Mouse (Mus musculus): ENCODE data around the gene Gm3636. TPM values are rescaled to one million over a fixed set of nuclear protein-coding genes. Genes with fewer than 3 reads are reported as not detected.
"Not testable (repeated sequence)": the region's sequence is repeated elsewhere in the genome, so short reads cannot be mapped to it uniquely, and the experiment has no call there.

The Gm3636 gene
- 26.3 and 26.5 TPM in 2 replicates for polyA plus RNA-seq (2012; rRNA removed)

GRCm38 (mm10) chr14:6742232-6742631 lies at the start of gene Gm3636:
Gene Gm3636 (minus strand): TSS chr14:6742332.
- DNase-seq (ENCODE audit: low read depth): not testable (repeated sequence)

- DNase-seq (ENCODE audit: low read depth): not testable (repeated sequence)
Observed at GRCm38 (mm10) chr14:6774311-6774710, 32.2 kb upstream of the Gm3636 start, which contains the start of gene Gm8362. Gene Gm8362 (minus strand): TSS chr14:6774411.

GRCm38 (mm10) chr14:6757231-6757536 lies 15.1 kb upstream of the Gm3636 start:
- DNase-seq (ENCODE audit: low read depth): not testable (repeated sequence)

GRCm38 (mm10) chr14:6756384-6757230 lies 14.5 kb upstream of the Gm3636 start:
- DNase-seq (ENCODE audit: low read depth): peak; percentile 37

GRCm38 (mm10) chr14:6720151-6720550 lies 22.0 kb downstream of the Gm3636 start, which contains the start of gene Gm8050:
Gene Gm8050 (minus strand): TSS chr14:6720251.
- DNase-seq (ENCODE audit: low read depth): not testable (repeated sequence)

Other genes with a start within 250 kb of the Gm3636 start
- not detected in 2 replicates for gene Gm8356, start 205.0 kb downstream of the Gm3636 start, polyA plus RNA-seq (2012; rRNA removed)
- 0.71 and 1.2 TPM in 2 replicates for gene Gm3629, start 151.7 kb downstream of the Gm3636 start, polyA plus RNA-seq (2012; rRNA removed)
- gene Gm3460, start 119.9 kb downstream of the Gm3636 start, polyA plus RNA-seq (2012; rRNA removed): 0.73 and 0.85 TPM in 2 replicates
- gene Gm10251, start 58.2 kb downstream of the Gm3636 start, polyA plus RNA-seq (2012; rRNA removed): not detected in 2 replicates
- not detected in 2 replicates for gene Gm8050, start 22.1 kb downstream of the Gm3636 start, polyA plus RNA-seq (2012; rRNA removed)
- gene Gm8362, start 32.1 kb upstream of the Gm3636 start, polyA plus RNA-seq (2012; rRNA removed): 0.05 TPM in 1 of 2 replicates, not detected in the other
- gene Gm3642, start 98.0 kb upstream of the Gm3636 start, polyA plus RNA-seq (2012; rRNA removed): not detected in 2 replicates
- 8.5 TPM in 2 replicates for gene Gm3667, start 147.6 kb upstream of the Gm3636 start, polyA plus RNA-seq (2012; rRNA removed)
- not detected in 2 replicates for gene Gm6356, start 231.5 kb upstream of the Gm3636 start, polyA plus RNA-seq (2012; rRNA removed)